Mouse (Mus musculus) lung, embryonic 16.5 days (tissue): ENCODE data around the gene Glis3. TPM values are rescaled to one million over a fixed set of nuclear protein-coding genes. Genes with fewer than 3 reads are reported as not detected.

Experiments used
- ATAC-seq: fragments of 200-750 bp; cut with Nextera tagmentation; 2 replicates; pipeline ENCODE4 v1.8.0; 2017; ENCODE audit warnings: low read depth, mild to moderate bottlenecking, moderate library complexity
- H3K27ac ChIP-seq: fragments of 300-500 bp; sonication (generic); 2 replicates; pipeline ENCODE4 v1.5.1; 2014; ENCODE audit warnings: mild to moderate bottlenecking, control low read depth, low read length
- H3K27me3 ChIP-seq: fragments of 300-500 bp; sonication (generic); 2 replicates; pipeline ENCODE4 v1.6.1; 2014; ENCODE audit warnings: low read depth, low read length, mixed read lengths; ENCODE audit not compliant: control insufficient read depth, insufficient read depth
- H3K36me3 ChIP-seq: fragments of 300-500 bp; sonication (generic); 2 replicates; pipeline ENCODE4 v1.6.1; 2014; ENCODE audit warnings: low read length; ENCODE audit not compliant: control insufficient read depth, insufficient read depth
- H3K4me1 ChIP-seq: fragments of 300-500 bp; sonication (generic); replicated peaks from 2 replicates; pipeline ENCODE4 v1.6.1; 2014; ENCODE audit warnings: low read length, mixed read lengths; ENCODE audit not compliant: control insufficient read depth, insufficient read depth
- H3K4me2 ChIP-seq: fragments of 300-500 bp; sonication (generic); 2 replicates; pipeline ENCODE4 v1.6.1; 2014; ENCODE audit warnings: low read depth, low read length, control low read depth
- H3K4me3 ChIP-seq: fragments of 300-500 bp; sonication (generic); 2 replicates; pipeline ENCODE4 v1.5.1; 2014; ENCODE audit warnings: mild to moderate bottlenecking, low read length, control low read depth
- H3K9ac ChIP-seq: fragments of 300-500 bp; sonication (generic); 2 replicates; pipeline ENCODE4 v1.6.1; 2014; ENCODE audit warnings: low read length, control low read depth
- H3K9me3 ChIP-seq: fragments of 300-500 bp; sonication (generic); 2 replicates; pipeline ENCODE4 v1.6.1; 2016; ENCODE audit warnings: low read length; ENCODE audit not compliant: control insufficient read depth
- WGBS: fragments of 180-500 bp; shearing (Covaris S2); extraction: QIAGEN DNeasy Blood & Tissue Kit; methylation state at CpG from one replicate; pipeline ENCODE4 v1.1.7; 2014; 5-methylcytosine and 5-hydroxymethylcytosine counted together
- polyA plus RNA-seq: library from polyadenylated mRNA; unstranded; fragments of >200 nt; fragmentation: Nextera tagmentation; extraction: Ambion mirVana; gene quantifications from 2 replicates; pipeline ENCODE4 v1.2.1, GENCODE M21; 2015

The Glis3 gene
- polyA plus RNA-seq, 1 experiment from 2014 or later = 3.3 TPM

DNA sequence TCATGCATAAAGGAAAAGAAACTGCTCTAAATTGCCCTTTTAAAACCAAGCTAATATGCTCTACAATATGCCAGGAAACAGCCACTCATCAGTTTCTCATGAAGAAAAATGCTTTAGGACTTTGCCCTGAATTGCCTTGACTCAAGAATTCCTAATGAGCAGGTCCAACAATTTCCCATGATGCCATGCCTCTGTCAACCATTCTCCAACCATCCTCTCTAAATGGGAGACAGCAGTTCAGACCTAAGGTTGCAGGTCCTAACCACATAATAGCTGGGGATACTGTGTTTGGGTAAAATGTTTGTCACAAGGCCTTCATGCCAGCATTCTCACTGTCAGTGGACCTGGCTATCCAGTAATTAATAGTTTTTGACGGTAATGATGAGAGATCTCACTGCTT lies 313.1 kb downstream of the Glis3 start:
- Histone ChIP-seq H3K4me1 (no peaks in the 10 kb centered on the region), H3K4me2 (no peak overlapping the region), H3K4me3 (no peak overlapping the region), H3K9ac (no peak overlapping the region), H3K9me3 (no peaks in the 10 kb centered on the region), H3K27ac (no peak overlapping the region), H3K36me3 (no peaks in the 10 kb centered on the region), H3K27me3 (no peaks in the 10 kb centered on the region)
- 88% methylated on average over 1 of the region's 1 CpGs for whole genome bisulfite sequencing
- ATAC-seq = no peak

DNA sequence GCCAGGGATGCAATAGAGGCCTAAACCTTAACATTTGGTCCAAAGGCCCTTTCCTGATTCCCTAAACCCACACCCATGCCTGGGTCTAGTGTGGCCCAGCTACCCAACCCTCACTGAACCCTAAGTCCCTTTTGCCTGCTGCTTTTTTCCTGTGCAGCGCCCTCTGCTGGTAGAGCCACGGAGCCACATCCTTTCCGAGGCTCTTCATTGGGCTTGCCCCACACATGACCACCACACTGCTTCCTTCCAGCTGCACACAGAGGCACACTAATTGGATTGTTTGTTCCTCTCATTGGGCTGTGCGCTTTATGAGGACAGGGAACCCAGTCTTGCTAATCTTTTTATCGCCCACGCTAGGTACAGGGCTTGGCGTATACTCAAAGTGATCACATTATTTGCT lies 314.0 kb downstream of the Glis3 start:
- H3K27me3 ChIP-seq = no peaks in the 10 kb centered on the region
- H3K9me3 ChIP-seq = no peaks in the 10 kb centered on the region
- H3K4me2 ChIP-seq = no peak overlapping the region
- no peak for ATAC-seq
- H3K27ac ChIP-seq = no peak overlapping the region
- WGBS = 62% methylated on average over 7 of the region's 7 CpGs
- no peaks in the 10 kb centered on the region for H3K4me1 ChIP-seq
- H3K36me3 ChIP-seq = no peaks in the 10 kb centered on the region
- H3K9ac ChIP-seq = no peak overlapping the region
- no peak overlapping the region for H3K4me3 ChIP-seq

DNA sequence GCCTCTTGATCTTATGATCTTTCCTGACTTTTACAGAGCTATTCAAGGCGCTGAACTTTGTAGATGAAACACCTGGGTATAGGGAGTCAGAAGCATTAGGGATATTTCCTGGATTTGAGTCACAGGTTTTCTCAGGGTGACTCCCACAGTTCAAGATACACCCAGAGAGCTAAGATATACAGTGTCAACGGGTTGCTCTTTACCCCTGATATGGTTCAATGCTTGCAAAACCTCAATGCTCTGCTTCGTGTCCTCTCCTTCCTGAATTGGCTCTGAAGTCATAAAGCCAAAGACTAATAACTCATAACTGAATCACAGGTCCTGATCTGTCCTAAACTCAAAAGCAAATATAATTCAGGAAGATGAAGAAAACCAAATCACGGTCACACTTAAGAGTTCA lies 319.0 kb downstream of the Glis3 start:
- Histone ChIP-seq H3K4me3 (no peak overlapping the region), H3K9me3 (no peaks in the 10 kb centered on the region), H3K4me1 (no peaks in the 10 kb centered on the region), H3K36me3 (no peaks in the 10 kb centered on the region), H3K9ac (no peak overlapping the region), H3K27ac (no peak overlapping the region), H3K27me3 (no peaks in the 10 kb centered on the region), H3K4me2 (no peak overlapping the region)
- WGBS = 71% methylated on average over 4 of the region's 4 CpGs
- ATAC-seq = no peak

DNA sequence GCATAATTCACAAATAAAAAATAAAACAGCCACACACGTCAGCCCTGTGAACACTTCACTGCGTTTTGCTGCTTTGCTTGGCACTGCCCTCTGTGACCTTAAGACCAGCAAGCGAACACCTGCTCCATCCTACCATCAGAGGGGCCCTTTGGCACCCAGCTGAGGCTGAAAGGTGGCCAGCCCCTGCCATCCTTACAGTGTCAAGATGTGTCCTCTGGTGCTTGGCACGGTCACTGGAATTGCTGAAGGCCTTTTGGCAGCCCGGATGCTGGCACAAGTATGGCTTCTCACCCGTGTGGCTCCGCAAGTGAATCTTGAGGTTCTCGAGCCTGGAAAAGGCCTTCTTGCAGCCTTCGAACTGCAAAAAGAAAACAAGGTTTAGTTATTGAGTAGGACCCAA lies 322.3 kb downstream of the Glis3 start:
- no peak for ATAC-seq
- H3K4me2 ChIP-seq = no peak overlapping the region

DNA sequence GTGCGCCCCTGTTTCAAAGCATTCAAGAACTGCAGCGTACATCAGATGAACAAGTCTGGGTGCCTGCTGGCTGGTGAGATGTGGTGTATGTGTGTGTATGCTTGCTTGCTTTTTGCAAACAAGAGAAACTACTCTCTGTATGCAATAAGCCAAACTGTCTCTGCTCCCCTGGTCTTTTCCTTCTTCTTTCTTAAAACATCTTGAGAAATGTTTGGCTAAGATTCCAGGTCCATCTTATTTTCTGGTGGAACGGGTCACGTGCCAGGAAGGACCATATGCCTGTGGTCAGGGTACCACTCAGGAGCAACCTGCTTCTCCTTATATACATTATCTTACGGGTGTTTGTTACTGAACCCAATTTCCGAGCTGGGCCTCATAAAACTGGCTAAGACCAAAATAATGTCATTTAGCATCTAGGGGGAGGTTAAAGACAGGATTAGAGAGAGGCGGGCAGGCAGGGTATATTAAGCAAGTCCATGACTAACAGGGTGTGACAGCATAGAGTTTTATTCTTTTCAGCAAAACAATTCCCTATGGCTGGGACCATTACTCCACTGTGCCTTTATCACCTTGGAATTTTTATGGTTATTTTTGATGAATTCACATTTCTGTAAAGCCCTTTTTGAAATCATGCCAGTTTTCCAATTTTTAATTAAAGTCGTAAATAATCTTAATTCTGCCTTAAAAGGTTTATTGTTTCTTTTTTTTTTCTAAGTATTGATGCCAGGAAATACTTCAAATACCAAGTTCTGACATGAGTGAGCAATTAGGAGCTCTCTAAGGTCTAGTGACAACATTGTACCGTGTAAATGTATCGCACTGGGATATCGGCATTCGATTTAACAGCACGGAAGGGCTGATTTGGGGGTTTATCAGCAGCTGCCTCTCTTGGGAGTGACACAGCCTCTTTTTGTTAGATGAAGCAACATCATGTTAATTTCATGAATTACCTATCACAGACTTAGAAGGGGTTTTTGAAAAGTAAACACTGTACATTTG lies 328.5 kb downstream of the Glis3 start:
- ATAC-seq = no peak
- H3K27me3 ChIP-seq = no peaks in the 10 kb centered on the region
- H3K27ac ChIP-seq = no peak overlapping the region
- H3K4me3 ChIP-seq = no peak overlapping the region
- peaks cover 5% of the 10 kb centered on the region; the same call in 1 of the 2 replicates for H3K4me1 ChIP-seq
- H3K9ac ChIP-seq = no peak overlapping the region
- H3K9me3 ChIP-seq = no peaks in the 10 kb centered on the region
- 68% methylated on average over 13 of the region's 13 CpGs for WGBS
- H3K36me3 ChIP-seq = no peaks in the 10 kb centered on the region
- H3K4me2 ChIP-seq = no peak overlapping the region

More for the DNA sequence above, 322.3 kb downstream of the Glis3 start:
- Histone ChIP-seq H3K4me3 (no peak overlapping the region), H3K27me3 (no peaks in the 10 kb centered on the region), H3K4me1 (no peaks in the 10 kb centered on the region), H3K9ac (no peak overlapping the region), H3K9me3 (no peaks in the 10 kb centered on the region), H3K27ac (no peak overlapping the region), H3K36me3 (no peaks in the 10 kb centered on the region)
- 77% methylated on average over 9 of the region's 9 CpGs for WGBS

DNA sequence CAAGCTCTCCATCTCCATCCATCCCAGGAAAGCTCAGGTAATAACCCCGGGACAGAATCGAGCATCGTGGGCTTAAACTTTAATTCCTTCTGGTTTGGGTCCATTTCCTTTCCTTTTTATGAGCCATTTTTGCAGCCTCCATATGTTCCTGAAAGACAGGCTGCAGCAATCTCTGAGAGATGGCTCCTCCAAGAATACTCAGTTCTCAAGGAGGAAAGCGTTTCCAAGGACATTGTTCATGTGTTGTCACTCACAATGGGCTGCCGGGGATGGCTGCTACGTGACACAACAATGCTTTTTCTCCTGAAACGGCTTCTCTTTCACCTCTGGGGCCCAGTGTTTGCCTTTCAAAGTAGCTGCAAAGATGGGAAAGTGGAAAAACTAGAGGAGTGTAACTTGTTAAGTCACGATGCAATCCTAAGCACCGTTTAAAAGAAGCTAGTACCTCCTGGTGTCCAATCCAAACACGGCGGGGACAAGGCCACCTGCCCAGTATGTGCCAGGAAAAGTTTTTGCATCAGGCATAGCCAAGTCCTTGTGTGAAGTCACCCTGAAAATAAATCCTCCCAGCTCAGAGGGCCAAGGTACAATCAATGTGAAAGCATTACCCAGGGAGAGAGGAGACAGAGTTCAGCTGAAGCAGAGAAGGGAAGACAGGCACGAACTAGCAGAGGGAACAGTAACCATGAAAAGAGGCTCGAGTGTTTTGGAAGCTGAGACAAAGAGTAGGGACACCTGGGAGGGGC lies 332.6 kb downstream of the Glis3 start:
- ATAC-seq = no peak
- Histone ChIP-seq H3K27me3 (no peaks in the 10 kb centered on the region), H3K27ac (no peak overlapping the region), H3K4me2 (no peak overlapping the region), H3K9ac (no peak overlapping the region), H3K36me3 (no peaks in the 10 kb centered on the region), H3K9me3 (no peaks in the 10 kb centered on the region), H3K4me3 (no peak overlapping the region), H3K4me1 (peaks cover 5% of the 10 kb centered on the region; the same call in 1 of the 2 replicates)
- 51% methylated on average over 13 of the region's 13 CpGs for WGBS

DNA sequence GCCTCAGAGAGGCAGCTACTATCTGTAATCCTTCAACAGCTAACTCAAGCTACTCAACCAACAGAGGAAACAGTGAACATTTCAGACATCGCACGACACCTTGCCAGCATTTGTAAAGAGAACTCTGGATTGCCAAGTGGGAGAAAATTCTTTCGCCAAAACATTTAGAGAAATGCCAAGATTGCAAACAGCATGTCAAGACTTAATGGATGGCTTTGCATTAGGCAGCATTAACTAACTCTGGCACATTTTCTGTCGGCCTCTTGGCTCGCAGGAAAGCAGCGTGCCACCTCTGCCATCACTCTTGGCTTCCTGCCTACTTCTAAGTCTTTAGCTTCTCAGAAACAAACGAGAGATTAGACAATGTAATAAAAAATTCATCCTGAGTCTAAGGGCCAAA lies 336.2 kb downstream of the Glis3 start:
- Histone ChIP-seq H3K4me1 (peaks cover 2% of the 10 kb centered on the region; the same call in 1 of the 2 replicates), H3K27ac (no peak overlapping the region), H3K36me3 (no peaks in the 10 kb centered on the region), H3K9me3 (no peaks in the 10 kb centered on the region), H3K4me3 (no peak overlapping the region), H3K9ac (no peak overlapping the region), H3K27me3 (no peaks in the 10 kb centered on the region), H3K4me2 (no peak overlapping the region)
- no peak for ATAC-seq
- WGBS = 42% methylated on average over 7 of the region's 7 CpGs

DNA sequence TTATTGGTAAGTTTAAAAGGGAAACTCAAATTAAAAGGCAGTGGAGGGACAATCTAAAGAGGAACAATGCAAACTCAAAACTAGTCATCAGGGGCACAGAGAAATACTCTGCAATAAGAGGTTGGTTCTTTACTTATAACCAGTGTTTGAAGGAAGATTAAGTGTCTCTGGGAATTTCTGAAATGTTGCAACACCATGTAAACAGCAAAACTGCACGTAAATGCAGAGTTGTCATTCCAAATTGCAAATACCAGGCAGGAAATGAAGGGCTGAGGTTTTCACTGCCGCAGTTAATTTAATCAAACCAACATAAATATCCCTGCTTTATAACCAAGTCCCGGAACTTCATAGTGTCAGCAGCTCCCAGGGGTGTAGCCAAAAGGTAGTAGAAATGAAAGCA lies 342.3 kb downstream of the Glis3 start:
- WGBS = 43% methylated on average over 3 of the region's 3 CpGs
- Histone ChIP-seq H3K27me3 (no peaks in the 10 kb centered on the region), H3K27ac (peak overlapping the region; percentile 41; the same call in 1 of the 2 replicates), H3K4me2 (no peak overlapping the region), H3K4me1 (peaks cover 7% of the 10 kb centered on the region; the same call in 1 of the 2 replicates), H3K4me3 (no peak overlapping the region), H3K9ac (no peak overlapping the region), H3K9me3 (no peaks in the 10 kb centered on the region), H3K36me3 (no peaks in the 10 kb centered on the region)
- ATAC-seq = no peak
